Mouse (Mus musculus): ENCODE data around the gene Kiss1. TPM values are rescaled to one million over a fixed set of nuclear protein-coding genes. Genes with fewer than 3 reads are reported as not detected.

Kiss1 gene
- polyA plus RNA-seq, 1 experiment from 2014 or later, result not detected

GRCm38 (mm10) chr1:133309652-133310267, 11.9 kb upstream of the Kiss1 start, which contains the start of gene Golt1a:
Gene Golt1a (plus strand): TSS chr1:133309800.
- Histone ChIP-seq H3K9me3 (ENCODE audit: control insufficient read depth, low read length) (no peaks in the 10 kb centered on the region), H3K27me3 (ENCODE audit: control insufficient read depth, insufficient read depth, low read length) (no peaks in the 10 kb centered on the region), H3K36me3 (ENCODE audit: control insufficient read depth, insufficient read depth, low read length) (no peaks in the 10 kb centered on the region), H3K4me1 (replicated peaks; ENCODE audit: control insufficient read depth, insufficient read depth, low read length) (no peaks in the 10 kb centered on the region), H3K9ac (ENCODE audit: low read depth, low read length) (no peak within 1 kb of the TSS), H3K4me2 (replicated peaks; ENCODE audit: low read depth, low read length) (no peak within 1 kb of the TSS), H3K4me3 (ENCODE audit: low read depth, low read length) (no peak within 1 kb of the TSS), H3K27ac (ENCODE audit: low read depth, low read length) (no peak within 1 kb of the TSS)
- WGBS, result 55% methylated on average over 14 of the region's 14 CpGs
- ATAC-seq (ENCODE audit: low FRiP score), result no peak
- no peak for DNase-seq (ENCODE audit: low spot score)

DNA sequence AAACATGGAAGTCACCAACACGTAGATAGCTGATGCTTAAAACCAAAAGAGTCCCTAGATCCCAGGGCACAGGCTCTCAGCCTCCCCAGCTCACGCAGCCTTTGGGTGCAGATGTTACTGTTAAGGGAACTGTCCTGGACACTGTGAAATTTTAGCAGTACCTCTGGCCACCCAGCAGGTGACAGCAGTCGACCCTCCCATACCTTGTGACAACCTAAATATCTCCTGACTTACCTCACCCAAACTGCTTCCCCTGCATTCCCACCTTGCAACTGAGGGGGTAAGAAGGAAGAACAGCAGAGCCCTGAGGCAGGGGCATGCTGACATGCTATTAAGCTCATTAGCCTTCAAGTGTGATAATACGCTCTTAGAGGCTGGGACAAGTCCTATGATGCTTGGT, 10.4 kb upstream of the Kiss1 start:
- DNase-seq (ENCODE audit: low spot score), result no peak
- Histone ChIP-seq H3K27me3 (ENCODE audit: control insufficient read depth, insufficient read depth, low read length) (no peaks in the 10 kb centered on the region), H3K4me1 (replicated peaks; ENCODE audit: control insufficient read depth, insufficient read depth, low read length) (no peaks in the 10 kb centered on the region), H3K4me3 (ENCODE audit: low read depth, low read length) (no peak overlapping the region), H3K9ac (ENCODE audit: low read depth, low read length) (no peak overlapping the region), H3K27ac (ENCODE audit: low read depth, low read length) (no peak overlapping the region), H3K36me3 (ENCODE audit: control insufficient read depth, insufficient read depth, low read length) (no peaks in the 10 kb centered on the region), H3K9me3 (ENCODE audit: control insufficient read depth, low read length) (no peaks in the 10 kb centered on the region), H3K4me2 (replicated peaks; ENCODE audit: low read depth, low read length) (no peak overlapping the region)
- WGBS, result 64% methylated on average over 4 of the region's 4 CpGs
- ATAC-seq (ENCODE audit: low FRiP score), result no peak

DNA sequence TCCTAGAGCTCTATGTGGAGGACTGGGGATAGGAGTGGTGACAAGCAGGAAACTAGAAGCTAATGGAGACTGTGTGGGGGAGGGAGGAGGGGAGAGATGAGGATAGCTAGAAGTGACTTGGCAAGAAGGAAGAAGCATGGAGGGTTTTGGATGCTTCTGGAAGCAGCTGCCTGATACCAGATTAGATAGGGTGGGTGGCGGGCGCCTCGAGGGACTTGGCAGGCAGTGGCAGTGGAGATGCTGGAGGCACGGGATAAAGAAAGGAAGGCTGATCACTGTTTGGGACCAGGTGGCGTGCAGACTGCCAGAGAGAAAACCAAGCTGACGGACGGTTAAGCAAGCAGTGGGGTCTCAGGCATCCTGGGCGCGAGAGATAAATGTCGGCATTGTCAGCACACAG, 9.7 kb upstream of the Kiss1 start:
- no peak overlapping the region for H3K4me2 ChIP-seq (replicated peaks; ENCODE audit: low read depth, low read length)
- DNase-seq (ENCODE audit: low spot score) (no peak), ATAC-seq (ENCODE audit: low FRiP score) (0 out of 2 replicates have a peak, but pooled peaks have one; percentile 28)
- no peaks in the 10 kb centered on the region for H3K36me3 ChIP-seq (ENCODE audit: control insufficient read depth, insufficient read depth, low read length)
- 26% methylated on average over 10 of the region's 10 CpGs for WGBS
- H3K9me3 ChIP-seq (ENCODE audit: control insufficient read depth, low read length), result no peaks in the 10 kb centered on the region
- H3K27ac ChIP-seq (ENCODE audit: low read depth, low read length), result no peak overlapping the region
- no peak overlapping the region for H3K4me3 ChIP-seq (ENCODE audit: low read depth, low read length)
- H3K4me1 ChIP-seq (replicated peaks; ENCODE audit: control insufficient read depth, insufficient read depth, low read length), result no peaks in the 10 kb centered on the region
- H3K9ac ChIP-seq (ENCODE audit: low read depth, low read length), result no peak overlapping the region
- no peaks in the 10 kb centered on the region for H3K27me3 ChIP-seq (ENCODE audit: control insufficient read depth, insufficient read depth, low read length)

DNA sequence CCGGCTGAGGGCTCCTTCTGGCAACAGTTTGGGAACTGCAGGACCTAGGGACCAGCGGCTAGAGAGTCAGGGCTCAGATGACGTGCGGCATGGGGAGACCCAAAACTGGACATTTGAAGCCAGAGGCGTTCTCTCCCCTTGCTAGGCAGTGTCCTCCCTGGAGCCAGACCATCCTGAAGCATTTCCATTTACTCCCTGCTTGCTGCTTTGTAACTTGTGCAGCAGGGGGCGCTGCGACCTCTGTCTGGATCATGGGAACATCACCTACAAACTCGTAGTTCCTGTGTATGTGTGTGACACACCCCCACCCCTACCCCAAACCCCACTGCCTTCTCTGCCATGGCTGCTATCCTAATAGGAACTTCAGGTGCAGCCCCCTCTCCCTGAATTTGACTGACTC, 7.3 kb upstream of the Kiss1 start:
- H3K4me3 ChIP-seq (ENCODE audit: low read depth, low read length), result no peak overlapping the region
- H3K4me1 ChIP-seq (replicated peaks; ENCODE audit: control insufficient read depth, insufficient read depth, low read length), result no peaks in the 10 kb centered on the region
- no peak overlapping the region for H3K27ac ChIP-seq (ENCODE audit: low read depth, low read length)
- no peak overlapping the region for H3K9ac ChIP-seq (ENCODE audit: low read depth, low read length)
- H3K36me3 ChIP-seq (ENCODE audit: control insufficient read depth, insufficient read depth, low read length), result no peaks in the 10 kb centered on the region
- WGBS, result 25% methylated on average over 8 of the region's 8 CpGs
- no peaks in the 10 kb centered on the region for H3K27me3 ChIP-seq (ENCODE audit: control insufficient read depth, insufficient read depth, low read length)
- no peaks in the 10 kb centered on the region for H3K9me3 ChIP-seq (ENCODE audit: control insufficient read depth, low read length)
- ATAC-seq (ENCODE audit: low FRiP score) (no peak), DNase-seq (ENCODE audit: low spot score) (peak; percentile 78)
- H3K4me2 ChIP-seq (replicated peaks; ENCODE audit: low read depth, low read length), result no peak overlapping the region

- 84% methylated on average over 6 of the region's 6 CpGs for WGBS
- no peak overlapping the region for H3K27ac ChIP-seq (ENCODE audit: low read depth, low read length)
- no peak for ATAC-seq (ENCODE audit: low FRiP score)
These were observed 5.9 kb upstream of the Kiss1 start for GRCm38 (mm10) chr1:133315775-133316174.

DNA sequence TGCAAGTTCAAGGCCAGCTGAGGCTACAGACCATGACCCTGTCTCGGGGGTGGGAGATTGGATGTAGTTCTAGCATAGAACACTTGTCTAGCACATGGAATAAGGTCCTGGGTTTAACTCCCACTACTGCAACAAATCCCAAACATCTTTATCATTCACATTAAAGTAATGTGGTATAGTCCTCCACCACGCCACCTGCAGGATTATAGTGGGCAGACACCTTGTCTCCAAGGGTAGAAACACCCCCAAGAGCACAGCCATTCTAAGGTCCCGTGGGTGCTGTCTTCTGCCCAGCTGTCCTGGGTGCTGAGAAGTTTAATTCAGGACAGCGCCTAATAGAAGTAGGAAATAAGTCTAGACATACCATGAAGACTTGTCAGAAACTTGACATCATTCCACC, 5.1 kb upstream of the Kiss1 start:
- Histone ChIP-seq H3K27ac (ENCODE audit: low read depth, low read length) (no peak overlapping the region), H3K9ac (ENCODE audit: low read depth, low read length) (no peak overlapping the region), H3K27me3 (ENCODE audit: control insufficient read depth, insufficient read depth, low read length) (no peaks in the 10 kb centered on the region), H3K36me3 (ENCODE audit: control insufficient read depth, insufficient read depth, low read length) (no peaks in the 10 kb centered on the region), H3K4me1 (replicated peaks; ENCODE audit: control insufficient read depth, insufficient read depth, low read length) (no peaks in the 10 kb centered on the region), H3K4me3 (ENCODE audit: low read depth, low read length) (no peak overlapping the region), H3K9me3 (ENCODE audit: control insufficient read depth, low read length) (no peaks in the 10 kb centered on the region), H3K4me2 (replicated peaks; ENCODE audit: low read depth, low read length) (no peak overlapping the region)
- DNase-seq (ENCODE audit: low spot score), result no peak
- WGBS, result 81% methylated on average over 4 of the region's 4 CpGs
- no peak for ATAC-seq (ENCODE audit: low FRiP score)

More at GRCm38 (mm10) chr1:133315775-133316174, 5.9 kb upstream of the Kiss1 start:
- H3K9me3 ChIP-seq (ENCODE audit: control insufficient read depth, low read length), result no peaks in the 10 kb centered on the region
- H3K36me3 ChIP-seq (ENCODE audit: control insufficient read depth, insufficient read depth, low read length), result no peaks in the 10 kb centered on the region
- no peak overlapping the region for H3K4me3 ChIP-seq (ENCODE audit: low read depth, low read length)
- no peak overlapping the region for H3K9ac ChIP-seq (ENCODE audit: low read depth, low read length)
- no peak overlapping the region for H3K4me2 ChIP-seq (replicated peaks; ENCODE audit: low read depth, low read length)
- H3K4me1 ChIP-seq (replicated peaks; ENCODE audit: control insufficient read depth, insufficient read depth, low read length), result no peaks in the 10 kb centered on the region
- no peak for DNase-seq (ENCODE audit: low spot score)
- H3K27me3 ChIP-seq (ENCODE audit: control insufficient read depth, insufficient read depth, low read length), result no peaks in the 10 kb centered on the region

GRCm38 (mm10) chr1:133317149-133317548, 4.5 kb upstream of the Kiss1 start:
- no peaks in the 10 kb centered on the region for H3K36me3 ChIP-seq (ENCODE audit: control insufficient read depth, insufficient read depth, low read length)
- H3K27me3 ChIP-seq (ENCODE audit: control insufficient read depth, insufficient read depth, low read length), result no peaks in the 10 kb centered on the region
- H3K4me3 ChIP-seq (ENCODE audit: low read depth, low read length), result no peak overlapping the region
- DNase-seq (ENCODE audit: low spot score) (no peak), ATAC-seq (ENCODE audit: low FRiP score) (no peak)
- H3K4me1 ChIP-seq (replicated peaks; ENCODE audit: control insufficient read depth, insufficient read depth, low read length), result no peaks in the 10 kb centered on the region
- H3K9ac ChIP-seq (ENCODE audit: low read depth, low read length), result no peak overlapping the region
- no peak overlapping the region for H3K4me2 ChIP-seq (replicated peaks; ENCODE audit: low read depth, low read length)
- no peak overlapping the region for H3K27ac ChIP-seq (ENCODE audit: low read depth, low read length)
- 83% methylated on average over 1 of the region's 1 CpGs for WGBS
- no peaks in the 10 kb centered on the region for H3K9me3 ChIP-seq (ENCODE audit: control insufficient read depth, low read length)

- Histone ChIP-seq H3K4me2 (replicated peaks; ENCODE audit: low read depth, low read length) (no peak overlapping the region), H3K27ac (ENCODE audit: low read depth, low read length) (no peak overlapping the region), H3K9me3 (ENCODE audit: control insufficient read depth, low read length) (no peaks in the 10 kb centered on the region), H3K4me1 (replicated peaks; ENCODE audit: control insufficient read depth, insufficient read depth, low read length) (no peaks in the 10 kb centered on the region), H3K9ac (ENCODE audit: low read depth, low read length) (no peak overlapping the region), H3K36me3 (ENCODE audit: control insufficient read depth, insufficient read depth, low read length) (no peaks in the 10 kb centered on the region), H3K27me3 (ENCODE audit: control insufficient read depth, insufficient read depth, low read length) (no peaks in the 10 kb centered on the region), H3K4me3 (ENCODE audit: low read depth, low read length) (no peak overlapping the region)
- ATAC-seq (ENCODE audit: low FRiP score), result no peak
- no peak for DNase-seq (ENCODE audit: low spot score)
- WGBS, result 46% methylated on average over 5 of the region's 5 CpGs
These were observed 1.7 kb downstream of the Kiss1 start for GRCm38 (mm10) chr1:133323333-133323732.

DNA sequence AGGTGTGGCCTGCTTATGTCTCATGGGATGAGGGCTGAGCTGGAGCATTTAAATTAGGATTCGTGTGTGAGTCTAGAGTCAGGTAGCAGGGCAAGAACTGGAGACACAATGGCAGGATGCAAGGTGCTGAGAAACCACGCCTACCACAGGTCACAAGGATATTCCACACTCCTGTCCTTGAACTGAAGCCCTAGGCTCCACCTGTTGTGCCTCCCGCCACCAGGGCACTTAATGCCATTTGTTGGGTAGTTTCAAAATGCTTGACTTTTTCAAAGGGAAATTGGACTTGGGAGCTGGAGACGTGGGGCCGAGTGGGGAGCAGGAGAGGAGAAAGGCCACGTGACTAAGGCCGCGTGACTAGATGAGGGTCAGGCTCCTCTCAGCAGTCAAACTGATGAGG, 4.3 kb downstream of the Kiss1 start:
- WGBS, result 84% methylated on average over 8 of the region's 8 CpGs

More for the DNA sequence above, 4.3 kb downstream of the Kiss1 start:
- H3K4me2 ChIP-seq (replicated peaks; ENCODE audit: low read depth, low read length), result no peak overlapping the region
- H3K36me3 ChIP-seq (ENCODE audit: control insufficient read depth, insufficient read depth, low read length), result no peaks in the 10 kb centered on the region
- ATAC-seq (ENCODE audit: low FRiP score) (no peak), DNase-seq (ENCODE audit: low spot score) (no peak)
- H3K27ac ChIP-seq (ENCODE audit: low read depth, low read length), result no peak overlapping the region
- H3K27me3 ChIP-seq (ENCODE audit: control insufficient read depth, insufficient read depth, low read length), result peaks cover 2% of the 10 kb centered on the region
- H3K9ac ChIP-seq (ENCODE audit: low read depth, low read length), result no peak overlapping the region
- 0 out of 2 replicates have a peak, but pooled peaks cover 2% of the 10 kb centered on the region for H3K4me1 ChIP-seq (replicated peaks; ENCODE audit: control insufficient read depth, insufficient read depth, low read length)
- no peaks in the 10 kb centered on the region for H3K9me3 ChIP-seq (ENCODE audit: control insufficient read depth, low read length)
- H3K4me3 ChIP-seq (ENCODE audit: low read depth, low read length), result no peak overlapping the region

Data from hindbrain, embryonic 11.5 days (tissue).